8 mouse cellular contexts compared by ENCODE assay signal in the genomic region with DNA sequence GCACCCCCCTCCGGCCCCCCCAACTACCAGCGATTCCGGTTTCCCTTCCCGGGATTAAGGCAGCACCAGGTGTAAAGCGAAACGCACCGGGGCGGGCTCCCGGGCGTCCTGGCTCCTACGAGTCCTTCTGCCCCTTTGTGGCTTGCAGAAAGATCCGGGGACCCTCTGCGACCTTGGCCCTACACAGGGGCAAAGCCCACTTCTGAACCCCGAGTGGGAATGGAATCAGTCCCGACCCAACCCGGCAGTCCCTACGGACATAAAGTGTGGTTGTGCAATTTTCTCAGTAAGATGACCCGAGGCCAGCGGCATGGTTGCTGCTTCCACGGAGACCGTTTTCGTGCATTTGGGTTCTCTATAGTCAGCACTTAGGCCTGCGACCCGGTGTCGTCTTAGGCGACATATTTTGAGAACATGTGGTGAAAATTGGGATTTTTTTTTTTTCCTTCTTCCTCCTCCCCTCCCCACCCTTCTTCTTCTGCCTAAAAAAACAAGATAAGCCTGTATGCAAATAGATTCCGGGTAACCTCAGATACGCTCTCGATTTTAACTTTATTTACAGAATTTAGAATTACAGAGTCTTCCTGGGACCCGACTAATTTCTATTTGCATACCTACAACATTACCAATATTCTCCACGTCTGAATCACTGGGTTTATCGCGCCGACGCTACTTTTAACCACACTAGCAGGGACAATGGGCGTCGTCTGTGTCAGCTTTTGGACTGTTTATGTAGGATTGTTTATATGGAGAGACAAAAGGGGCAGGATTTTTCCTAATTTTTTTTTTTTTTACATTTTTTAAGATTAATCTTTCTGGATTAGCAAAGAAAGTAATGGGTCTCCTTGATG. TPM values are rescaled to one million over a fixed set of nuclear protein-coding genes. Genes with fewer than 3 reads are reported as not detected.
DNase-seq lines count a peak whose midpoint lies in the region; ATAC-seq and TF ChIP-seq lines count a peak whose summit lies in the region.

No protein-coding gene starts in this region.

- peak overlapping the region; percentile 74 for H3ac ChIP-seq in C2C12 (ENCODE audit: control insufficient read depth, insufficient read length, low read depth)

- no peaks in the 10 kb centered on the region for H3K79me3 ChIP-seq in C2C12 (ENCODE audit: low read depth)

- H3K27ac ChIP-seq in forebrain, embryonic 12.5 days, result no peak overlapping the region
- no peak overlapping the region for H3K27ac ChIP-seq in limb, embryonic 12.5 days
- no peak overlapping the region for H3K27ac ChIP-seq in midbrain, embryonic 14.5 days (replicated peaks; ENCODE audit: low read depth, low read length)
- peak overlapping the region; percentile 54 for H3K27ac ChIP-seq in thymus, adult 2 months (ENCODE audit: control insufficient read depth, insufficient read depth, low read length)

- peak overlapping the region; percentile 28 for H3K4me3 ChIP-seq in C2C12 (ENCODE audit: insufficient read depth, poor library complexity, severe bottlenecking)
- H3K4me3 ChIP-seq in forebrain, embryonic 12.5 days (replicated peaks), result peak overlapping the region; percentile 31
- peak overlapping the region; percentile 43 for H3K4me3 ChIP-seq in limb, embryonic 12.5 days (replicated peaks)
- H3K4me3 ChIP-seq in midbrain, embryonic 14.5 days (replicated peaks; ENCODE audit: low read depth, low read length), result peak overlapping the region; percentile 22
- peak overlapping the region; percentile 69 for H3K4me3 ChIP-seq in thymus, adult 2 months (ENCODE audit: control insufficient read depth, insufficient read depth, low read length)

- H3K9ac ChIP-seq in forebrain, embryonic 12.5 days, result peak overlapping the region; percentile 25; the same call in 1 of the 2 replicates
- peak overlapping the region; percentile 52; the same call in 1 of the 2 replicates for H3K9ac ChIP-seq in limb, embryonic 12.5 days (replicated peaks)
- peak overlapping the region; percentile 40 for H3K9ac ChIP-seq in midbrain, embryonic 14.5 days (replicated peaks; ENCODE audit: low read length)

- H3K27me3 ChIP-seq in C2C12 (ENCODE audit: control insufficient read depth, insufficient read depth, insufficient read length), result no peaks in the 10 kb centered on the region
- H3K27me3 ChIP-seq in forebrain, embryonic 12.5 days, result peaks cover 16% of the 10 kb centered on the region; the same call in 1 of the 2 replicates
- no peaks in the 10 kb centered on the region for H3K27me3 ChIP-seq in limb, embryonic 12.5 days
- no peaks in the 10 kb centered on the region for H3K27me3 ChIP-seq in midbrain, embryonic 14.5 days (ENCODE audit: control insufficient read depth, insufficient read depth, low read length)
- H3K27me3 ChIP-seq in thymus, adult 2 months (ENCODE audit: control insufficient read depth, insufficient read depth, low read length), result no peaks in the 10 kb centered on the region

- peak overlapping the region; percentile 58 for H3K4me2 ChIP-seq in forebrain, embryonic 12.5 days
- peak overlapping the region; percentile 70 for H3K4me2 ChIP-seq in limb, embryonic 12.5 days
- peak overlapping the region; percentile 58 for H3K4me2 ChIP-seq in midbrain, embryonic 14.5 days (ENCODE audit: low read length)

- WGBS in forebrain, embryonic 12.5 days, result 3% methylated on average over 37 of the region's 37 CpGs
- 3% methylated on average over 37 of the region's 37 CpGs for WGBS in limb, embryonic 12.5 days
- 3% methylated on average over 37 of the region's 37 CpGs for WGBS in midbrain, embryonic 14.5 days
- 1% methylated on average over 37 of the region's 37 CpGs for WGBS in thymus, adult 2 months

- TF ChIP-seq CTCF in C2C12 (IDR thresholded peaks at IDR 0.05; ENCODE audit: control insufficient read depth, insufficient read depth, insufficient read length), result no peak
- TF ChIP-seq CTCF in thymus, adult 2 months (IDR thresholded peaks at IDR 0.05; ENCODE audit: borderline replicate concordance, control insufficient read depth, extremely low read depth, insufficient read depth, low read length, poor library complexity), result no peak

- H3K9me3 ChIP-seq in forebrain, embryonic 12.5 days, result no peaks in the 10 kb centered on the region
- H3K9me3 ChIP-seq in limb, embryonic 12.5 days, result no peaks in the 10 kb centered on the region
- no peaks in the 10 kb centered on the region for H3K9me3 ChIP-seq in midbrain, embryonic 14.5 days (ENCODE audit: control insufficient read depth, low read length)

- no peak for TF ChIP-seq POLR2A in thymus, adult 2 months (IDR thresholded peaks at IDR 0.05; ENCODE audit: control insufficient read depth, extremely low read depth, insufficient read depth, low read length, poor library complexity)

- peak; percentile 75 to 94 for DNase-seq in adrenal gland, adult (ENCODE audit: inconsistent age in 2 of 2, low spot score in 1 of 2)
- DNase-seq in heart, postnatal 4 days, result peak; percentile 55
- peak; percentile 59 for DNase-seq in midbrain, embryonic 14.5 days
- peak; percentile 63 for DNase-seq in thymus, adult 2 months
- no peak for DNase-seq in layer of hippocampus, adult 8-10 months (ENCODE audit: low spot score in 2 of 2)

- peaks cover 23% of the 10 kb centered on the region for H3K4me1 ChIP-seq in forebrain, embryonic 12.5 days
- H3K4me1 ChIP-seq in limb, embryonic 12.5 days (replicated peaks), result peaks cover 16% of the 10 kb centered on the region
- H3K4me1 ChIP-seq in midbrain, embryonic 14.5 days (ENCODE audit: control insufficient read depth, insufficient read depth, low read length), result peaks cover 13% of the 10 kb centered on the region; the same call in 1 of the 2 replicates
- peaks cover 28% of the 10 kb centered on the region for H3K4me1 ChIP-seq in thymus, adult 2 months (replicated peaks; ENCODE audit: control insufficient read depth, insufficient read depth, low read length)

- no peaks in the 10 kb centered on the region for H3K79me2 ChIP-seq in C2C12 (ENCODE audit: control insufficient read depth, insufficient read depth)

- no peaks in the 10 kb centered on the region for H3K36me3 ChIP-seq in C2C12 (ENCODE audit: control insufficient read depth, insufficient read depth)
- H3K36me3 ChIP-seq in forebrain, embryonic 12.5 days (replicated peaks), result no peaks in the 10 kb centered on the region
- no peaks in the 10 kb centered on the region for H3K36me3 ChIP-seq in limb, embryonic 12.5 days
- no peaks in the 10 kb centered on the region for H3K36me3 ChIP-seq in midbrain, embryonic 14.5 days (ENCODE audit: control insufficient read depth, insufficient read depth, low read length)
- H3K36me3 ChIP-seq in thymus, adult 2 months (ENCODE audit: control insufficient read depth, insufficient read depth, low read length), result no peaks in the 10 kb centered on the region

- ATAC-seq in forebrain, embryonic 12.5 days (ENCODE audit: low FRiP score), result no peak
- no peak for ATAC-seq in limb, embryonic 12.5 days (ENCODE audit: insufficient number of reproducible peaks, insufficient read depth, low FRiP score, low TSS enrichment, low read depth)
- ATAC-seq in midbrain, embryonic 14.5 days (ENCODE audit: low FRiP score, low TSS enrichment), result no peak

TF ChIP-seq in C2C12, 6 proteins besides CTCF, POLR2A, EP300 and RAD21:
- TF ChIP-seq USF1 (IDR thresholded peaks at IDR 0.05; ENCODE audit: low read depth) (no peak), CEBPB (IDR thresholded peaks at IDR 0.05; ENCODE audit: low read depth) (peak; percentile 93), MYOG (IDR thresholded peaks at IDR 0.05; ENCODE audit: control insufficient read depth, extremely low read depth, insufficient read length) (no peak), MYOD1 (IDR thresholded peaks at IDR 0.05; ENCODE audit: control insufficient read depth, insufficient read length, low read depth) (no peak), MAX (IDR thresholded peaks at IDR 0.05) (peak; percentile 26), FOSL1 (IDR thresholded peaks at IDR 0.05; ENCODE audit: insufficient read depth, low read length, poor library complexity, severe bottlenecking) (no peak)

RNA-seq across cellular contexts. Expression of gene Zfp217, which starts 5.7 kb away (rescaled TPM):
- polyA plus RNA-seq in C2C12 (2012; fragmentation: generic; extraction: Trizol), result 4.2 TPM
- polyA plus RNA-seq in forebrain, embryonic 12.5 days (2016; fragmentation: Nextera tagmentation; extraction: Ambion mirVana), result 3.6 and 4.5 TPM in 2 replicates
- total RNA-seq in heart, postnatal 4 days (2021), result 10 to 100 TPM; 18.8 to 19.3 TPM
- 5.0 and 5.1 TPM in 2 replicates for polyA plus RNA-seq in limb, embryonic 12.5 days (2016; fragmentation: Nextera tagmentation; extraction: Ambion mirVana)
- polyA plus RNA-seq in midbrain, embryonic 14.5 days (2014; fragmentation: Nextera tagmentation; extraction: Ambion mirVana), result 1.8 TPM in 2 replicates
- 32.1 and 41.0 TPM in 2 replicates for polyA plus RNA-seq in thymus, adult 2 months (2012; rRNA removed)
- 1 to 10 TPM; 3.2 to 5.3 (median 4.5) TPM for total RNA-seq in layer of hippocampus, adult 8-10 months (2022)

Comparison
In these comparisons a context has a peak if more than half of its experiments do, and no peak if none do; other contexts are left out.
1. DNase-seq: peak in adrenal gland, adult (2 of 2), heart, postnatal 4 days (single experiment), midbrain, embryonic 14.5 days (single experiment) and thymus, adult 2 months (single experiment); none in layer of hippocampus, adult 8-10 months (0 of 2).
2. Peak in every context shown above with its lines, with median percentiles within 50 percentile points of each other: H3K4me3 ChIP-seq, H3K4me2 ChIP-seq and H3K9ac ChIP-seq.